Mouse (Mus musculus): ENCODE measurements around the gene 6330403K07Rik. TPM values are rescaled to one million over a fixed set of nuclear protein-coding genes. Genes with fewer than 3 reads are reported as not detected.

The 6330403K07Rik gene
- polyA plus RNA-seq, 2 experiments, result 0.86 to 1.7 TPM

DNA sequence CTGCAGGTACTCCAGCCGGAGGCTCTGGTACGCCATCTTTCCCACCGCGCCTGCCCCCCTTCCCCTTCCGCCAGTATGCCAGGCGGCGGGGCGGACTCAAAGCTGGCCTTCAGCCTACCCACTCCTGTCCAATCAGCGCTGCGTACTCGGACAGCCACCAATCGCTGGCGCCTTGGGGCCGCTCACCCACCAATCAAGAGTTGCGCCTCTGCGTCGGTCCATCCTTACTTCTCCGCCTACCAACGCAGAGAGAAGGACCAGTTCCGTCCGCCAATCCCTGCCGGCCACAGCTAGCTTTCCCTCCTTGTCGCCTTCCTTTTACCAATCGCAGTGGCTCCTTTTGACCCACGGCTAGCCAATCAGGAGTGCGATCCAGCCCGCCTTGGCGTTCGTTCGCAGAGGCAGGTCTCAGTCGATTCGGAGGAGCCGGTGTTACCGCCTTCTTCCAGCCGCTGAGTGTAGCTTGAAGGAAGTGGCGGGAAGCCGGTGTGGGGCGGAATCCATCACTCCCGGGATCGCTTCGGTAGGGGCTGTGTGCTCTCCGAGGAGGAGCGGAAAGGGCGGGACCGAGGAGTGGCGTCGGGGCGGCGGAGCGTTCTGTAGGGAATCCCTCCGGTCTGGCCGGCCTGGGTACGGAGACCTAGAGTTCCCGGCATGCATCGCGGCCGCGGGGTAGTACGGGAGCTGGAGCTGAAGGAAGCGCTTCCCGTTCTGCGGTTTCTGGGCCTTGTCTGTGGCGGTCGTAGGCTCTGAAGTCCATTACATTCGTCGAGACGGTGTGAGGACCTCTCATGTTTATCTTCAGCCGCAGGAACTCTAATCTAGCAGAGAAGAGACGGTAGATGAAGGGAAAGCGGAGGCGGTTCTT, 13.9 kb downstream of the 6330403K07Rik start, which contains the start of the genes Mis12 and Derl2:
Gene Mis12, plus strand, starts transcription at position 411 of the 868 bp plus-strand sequence.
Gene Derl2, minus strand, starts transcription at position 641 of the 868 bp plus-strand sequence.
- Histone ChIP-seq H3K9ac (replicated peaks) (peak within 1 kb of the TSS; percentile 96), H3K36me3 (replicated peaks; ENCODE audit: control insufficient read depth, insufficient read depth, low read depth) (peaks cover 22% of the 10 kb centered on the region), H3K9me3 (ENCODE audit: control insufficient read depth, low read length) (no peaks in the 10 kb centered on the region), H3K4me3 (ENCODE audit: insufficient read depth in 1 of 2, low read depth in 2 of 2, low read length in 2 of 2) (peak within 1 kb of the TSS; percentile 92 to 98), H3K27me3 (ENCODE audit: control insufficient read depth, insufficient read depth, low read length) (no peaks in the 10 kb centered on the region), H3K4me2 (ENCODE audit: low read depth) (peak within 1 kb of the TSS; percentile 98), H3K27ac (peak within 1 kb of the TSS; percentile 87), H3K4me1 (replicated peaks; ENCODE audit: control insufficient read depth in 2 of 2, insufficient read depth in 2 of 2, low read length in 1 of 2) (peaks cover 12 to 19% of the 10 kb centered on the region in 2 experiments)
- peak; percentile 99 for DNase-seq (ENCODE audit: low read depth in 3 of 3, low spot score in 3 of 3)
- TF ChIP-seq CTCF (IDR thresholded peaks at IDR 0.05; ENCODE audit: low read depth) (no peak), EP300 (IDR thresholded peaks at IDR 0.05; ENCODE audit: low read depth) (peak; percentile 77)
- under 1% methylated on average over 71 of the region's 71 CpGs for WGBS (ENCODE audit: insufficient replicate concordance)
- peak; percentile 97 for ATAC-seq (ENCODE audit: insufficient read depth)

DNA sequence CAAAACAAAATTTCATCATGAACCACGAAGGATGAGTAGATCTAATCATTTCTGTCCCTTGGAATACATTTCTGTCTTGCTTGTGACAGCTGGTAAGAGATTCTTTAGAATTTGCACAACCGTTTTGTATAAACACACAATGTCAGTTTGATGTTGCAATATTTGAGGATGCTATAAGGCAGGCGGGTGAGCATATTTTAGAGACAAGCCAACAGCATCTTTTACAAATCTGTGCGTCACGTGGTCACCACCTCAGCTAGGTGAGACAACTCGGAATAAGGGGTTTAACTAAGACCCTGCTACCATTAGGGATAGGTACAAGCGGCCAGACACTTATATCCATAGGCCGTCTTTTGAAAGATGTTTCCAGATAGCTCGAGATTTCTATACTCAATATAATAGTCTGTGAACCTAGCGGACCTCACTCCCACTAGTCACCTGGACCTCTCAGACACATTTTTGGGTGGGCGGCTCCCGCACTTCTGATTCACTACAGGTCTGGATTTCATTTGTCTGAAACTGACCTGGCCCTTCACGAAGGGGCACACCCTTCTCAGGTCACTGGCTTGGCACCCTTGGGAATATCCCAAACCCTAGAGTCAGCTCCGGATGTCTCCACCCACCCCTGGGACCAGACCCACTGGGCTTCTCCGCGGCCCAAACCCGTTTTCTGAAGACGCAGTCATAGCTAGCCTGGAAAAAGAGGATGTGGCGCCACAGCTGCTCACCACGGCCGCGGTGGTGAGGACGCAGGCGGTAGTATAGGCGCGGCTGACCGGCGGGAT, 14.7 kb downstream of the 6330403K07Rik start:
- Histone ChIP-seq H3K27me3 (ENCODE audit: control insufficient read depth, insufficient read depth, low read length) (no peaks in the 10 kb centered on the region), H3K27ac (peak overlapping the region; percentile 61), H3K4me1 (replicated peaks; ENCODE audit: control insufficient read depth in 2 of 2, insufficient read depth in 2 of 2, low read length in 1 of 2) (peaks cover 12 to 19% of the 10 kb centered on the region in 2 experiments), H3K4me2 (ENCODE audit: low read depth) (peak overlapping the region; percentile 93), H3K36me3 (replicated peaks; ENCODE audit: control insufficient read depth, insufficient read depth, low read depth) (peaks cover 16% of the 10 kb centered on the region), H3K9ac (replicated peaks) (peak overlapping the region; percentile 96), H3K4me3 (ENCODE audit: insufficient read depth in 1 of 2, low read depth in 2 of 2, low read length in 2 of 2) (peak overlapping the region; percentile 92 to 98), H3K9me3 (ENCODE audit: control insufficient read depth, low read length) (no peaks in the 10 kb centered on the region)
- 4% methylated on average over 28 of the region's 28 CpGs for WGBS (ENCODE audit: insufficient replicate concordance)
- ATAC-seq (ENCODE audit: insufficient read depth), result peak; percentile 3
- peak in 2 of 3 experiments; percentile 15 to 26 for DNase-seq (ENCODE audit: low read depth in 3 of 3, low spot score in 3 of 3)
- no peak for TF ChIP-seq CTCF (IDR thresholded peaks at IDR 0.05; ENCODE audit: low read depth)
- no peak for TF ChIP-seq EP300 (IDR thresholded peaks at IDR 0.05; ENCODE audit: low read depth)

DNA sequence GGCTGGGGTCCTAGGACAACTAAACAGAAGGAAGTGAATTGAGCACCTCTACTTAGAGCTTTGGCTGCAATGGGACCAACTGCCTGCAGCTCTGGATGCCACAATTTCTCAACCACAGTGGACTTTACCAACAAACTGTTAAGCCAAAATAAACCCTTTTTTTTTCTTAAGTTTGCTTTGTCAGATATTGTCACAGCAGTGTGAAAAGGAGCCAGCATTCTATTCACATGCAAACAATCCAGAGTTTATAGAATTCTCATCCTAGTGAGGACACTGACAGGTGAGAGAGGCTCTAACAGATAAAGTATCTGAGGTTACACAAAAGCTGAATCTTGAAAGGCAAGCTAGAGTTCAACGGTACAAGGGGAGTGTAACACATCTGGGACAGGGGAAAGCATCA, 16.3 kb downstream of the 6330403K07Rik start:
- WGBS (ENCODE audit: insufficient replicate concordance), result 61% methylated on average over 1 of the region's 1 CpGs
- Histone ChIP-seq H3K9ac (replicated peaks) (no peak overlapping the region; the same call in 1 of the 2 replicates), H3K4me2 (ENCODE audit: low read depth) (peak overlapping the region; percentile 93), H3K27ac (no peak overlapping the region), H3K4me3 (ENCODE audit: insufficient read depth in 1 of 2, low read depth in 2 of 2, low read length in 2 of 2) (no peak overlapping the region), H3K36me3 (replicated peaks; ENCODE audit: control insufficient read depth, insufficient read depth, low read depth) (peaks cover 15% of the 10 kb centered on the region), H3K9me3 (ENCODE audit: control insufficient read depth, low read length) (no peaks in the 10 kb centered on the region), H3K4me1 (replicated peaks; ENCODE audit: control insufficient read depth in 2 of 2, insufficient read depth in 2 of 2, low read length in 1 of 2) (peaks cover 10 to 19% of the 10 kb centered on the region in 2 experiments), H3K27me3 (ENCODE audit: control insufficient read depth, insufficient read depth, low read length) (no peaks in the 10 kb centered on the region)
- ATAC-seq (ENCODE audit: insufficient read depth), result no peak
- TF ChIP-seq EP300 (IDR thresholded peaks at IDR 0.05; ENCODE audit: low read depth) (no peak), CTCF (IDR thresholded peaks at IDR 0.05; ENCODE audit: low read depth) (no peak)
- no peak for DNase-seq (ENCODE audit: low read depth in 3 of 3, low spot score in 3 of 3)

DNA sequence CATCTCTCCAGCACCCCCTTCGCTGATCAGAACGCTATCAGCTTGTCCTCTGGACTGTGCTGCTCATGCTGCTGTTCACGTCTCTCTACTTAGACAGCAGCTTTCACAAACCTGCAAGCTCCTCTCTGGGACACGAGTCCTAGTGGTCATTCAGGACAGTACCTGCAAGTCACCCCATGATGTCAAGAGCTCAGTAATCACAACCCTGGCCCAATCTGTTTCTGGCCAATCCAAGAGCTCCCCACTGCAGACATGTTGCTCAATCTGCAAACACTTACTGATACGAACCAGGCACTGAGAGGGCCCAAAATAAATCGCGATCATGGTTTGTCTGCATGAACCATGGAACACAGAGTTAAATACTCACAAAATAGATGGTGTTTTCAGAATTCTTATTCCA, 20.6 kb downstream of the 6330403K07Rik start:
- ATAC-seq (ENCODE audit: insufficient read depth) (peak; percentile 78), DNase-seq (ENCODE audit: low read depth in 3 of 3, low spot score in 3 of 3) (peak; percentile 29 to 38 (median 30))
- Histone ChIP-seq H3K4me3 (ENCODE audit: insufficient read depth in 1 of 2, low read depth in 2 of 2, low read length in 2 of 2) (no peak overlapping the region), H3K27ac (no peak overlapping the region), H3K4me1 (replicated peaks; ENCODE audit: control insufficient read depth in 2 of 2, insufficient read depth in 2 of 2, low read length in 1 of 2) (peaks cover 2 to 7% of the 10 kb centered on the region in 2 experiments; a peak in 3 of 4 replicates), H3K27me3 (ENCODE audit: control insufficient read depth, insufficient read depth, low read length) (no peaks in the 10 kb centered on the region), H3K36me3 (replicated peaks; ENCODE audit: control insufficient read depth, insufficient read depth, low read depth) (peaks cover 38% of the 10 kb centered on the region), H3K9me3 (ENCODE audit: control insufficient read depth, low read length) (no peaks in the 10 kb centered on the region), H3K9ac (replicated peaks) (no peak overlapping the region), H3K4me2 (ENCODE audit: low read depth) (no peak overlapping the region)
- 76% methylated on average over 7 of the region's 7 CpGs for WGBS (ENCODE audit: insufficient replicate concordance)
- TF ChIP-seq CTCF (IDR thresholded peaks at IDR 0.05; ENCODE audit: low read depth) (0 out of 2 replicates have a peak, but pooled peaks have one; percentile 22), EP300 (IDR thresholded peaks at IDR 0.05; ENCODE audit: low read depth) (no peak)

All from liver, embryonic 14.5 days (tissue).